In genomic region chr14:55760156-55760555, GRCm38 (mm10) we compare ENCODE assay signal across 8 mouse cellular contexts. TPM values are rescaled to one million over a fixed set of nuclear protein-coding genes. Genes with fewer than 3 reads are reported as not detected.
DNase-seq lines count a peak whose midpoint lies in the region; ATAC-seq lines count a peak whose summit lies in the region.
"Not testable (repeated sequence)": the region's sequence is repeated elsewhere in the genome, so short reads cannot be mapped to it uniquely, and the experiment has no call there.

No protein-coding gene starts in this region.

- H3K9me3 ChIP-seq in embryonic facial prominence, embryonic 10.5 days; midbrain, embryonic 12.5 days: not testable (repeated sequence)

- peaks cover 50% of the 10 kb centered on the region for H3K27me3 ChIP-seq in embryonic facial prominence, embryonic 10.5 days (replicated peaks; ENCODE audit: low read depth, poor library complexity, severe bottlenecking)
- H3K27me3 ChIP-seq in midbrain, embryonic 12.5 days = peaks cover 48% of the 10 kb centered on the region

- H3K27ac ChIP-seq in embryonic facial prominence, embryonic 10.5 days (replicated peaks); midbrain, embryonic 12.5 days (replicated peaks): not testable (repeated sequence)

- H3K4me1 ChIP-seq in embryonic facial prominence, embryonic 10.5 days = peaks cover 23% of the 10 kb centered on the region
- peaks cover 14% of the 10 kb centered on the region for H3K4me1 ChIP-seq in midbrain, embryonic 12.5 days

- peak; percentile 64 for DNase-seq in adrenal gland, adult 8-10 months
- peak; percentile 85 for DNase-seq in embryonic facial prominence, embryonic 10.5 days (ENCODE audit: low spot score)
- peak; percentile 82 to 93 for DNase-seq in heart, adult 18-20 months
- peak; percentile 89 for DNase-seq in kidney, adult 11 months
- DNase-seq in left cerebral cortex, postnatal 36 days (ENCODE audit: low spot score in 2 of 2) = peak; percentile 76 to 82
- DNase-seq in right cerebral cortex, postnatal 4 days = peak; percentile 88
- DNase-seq in urinary bladder, postnatal 4 days (ENCODE audit: low spot score in 2 of 2) = peak; percentile 75 to 88

- peak; percentile 28 for ATAC-seq in midbrain, embryonic 12.5 days (ENCODE audit: low FRiP score, low read depth)

- H3K4me3 ChIP-seq in embryonic facial prominence, embryonic 10.5 days = peak overlapping the region; percentile 39
- H3K4me3 ChIP-seq in midbrain, embryonic 12.5 days = not testable (repeated sequence)

- peaks cover 17% of the 10 kb centered on the region for H3K36me3 ChIP-seq in embryonic facial prominence, embryonic 10.5 days (replicated peaks)
- H3K36me3 ChIP-seq in midbrain, embryonic 12.5 days = peaks cover 11% of the 10 kb centered on the region

- intact Hi-C loops in left cerebral cortex, postnatal 36 days (cut with DNase I) = not testable (repeated sequence)

- peak overlapping the region; percentile 34 for H3K4me2 ChIP-seq in midbrain, embryonic 12.5 days (replicated peaks)

- WGBS in embryonic facial prominence, embryonic 10.5 days = 2% methylated on average over 6 of the region's 6 CpGs
- 0% methylated on average over 6 of the region's 6 CpGs for WGBS in midbrain, embryonic 12.5 days

- H3K9ac ChIP-seq in midbrain, embryonic 12.5 days (replicated peaks) = not testable (repeated sequence)

RNA-seq across cellular contexts. Expression of gene Ltb4r2, which starts 1.1 kb away (rescaled TPM):
- under 1 TPM in 1 of 4 experiments, not detected in 3; 0.17 TPM for total RNA-seq in adrenal gland, adult 8-10 months (2022)
- polyA plus RNA-seq in embryonic facial prominence, embryonic 10.5 days (2016; fragmentation: Nextera tagmentation; extraction: Ambion mirVana) = 0.13 and 0.39 TPM in 2 replicates
- under 1 TPM; 0.21 to 0.25 TPM for total RNA-seq in heart, adult 18-20 months (2021)
- total RNA-seq in left cerebral cortex, postnatal 36 days (2021) = under 1 TPM; 0.20 to 0.67 TPM
- 0.24 and 0.41 TPM in 2 replicates for polyA plus RNA-seq in midbrain, embryonic 12.5 days (2016; fragmentation: Nextera tagmentation; extraction: Ambion mirVana)

RNA-seq across cellular contexts. Expression of gene Cideb, which starts 1.9 kb away (rescaled TPM):
- under 1 TPM in 2 of 4 experiments, not detected in 2; 0.31 to 0.49 TPM for total RNA-seq in adrenal gland, adult 8-10 months (2022)
- 0.16 TPM in 1 of 2 replicates, not detected in the other for polyA plus RNA-seq in embryonic facial prominence, embryonic 10.5 days (2016; fragmentation: Nextera tagmentation; extraction: Ambion mirVana)
- 1 to 10 TPM; 2.0 TPM for total RNA-seq in heart, adult 18-20 months (2021)
- 1 to 10 TPM; 2.5 to 3.0 TPM for total RNA-seq in left cerebral cortex, postnatal 36 days (2021)
- polyA plus RNA-seq in midbrain, embryonic 12.5 days (2016; fragmentation: Nextera tagmentation; extraction: Ambion mirVana) = not detected in 2 replicates

RNA-seq across cellular contexts. Expression of gene Ltb4r1, which starts 5.6 kb away (rescaled TPM):
- under 1 TPM; 0.31 to 0.75 (median 0.43) TPM for total RNA-seq in adrenal gland, adult 8-10 months (2022)
- 0.10 and 0.35 TPM in 2 replicates for polyA plus RNA-seq in embryonic facial prominence, embryonic 10.5 days (2016; fragmentation: Nextera tagmentation; extraction: Ambion mirVana)
- under 1 TPM; 0.25 to 0.41 TPM for total RNA-seq in heart, adult 18-20 months (2021)
- under 1 TPM; 0.29 to 0.59 TPM for total RNA-seq in left cerebral cortex, postnatal 36 days (2021)
- polyA plus RNA-seq in midbrain, embryonic 12.5 days (2016; fragmentation: Nextera tagmentation; extraction: Ambion mirVana) = 0.13 TPM in 1 of 2 replicates, not detected in the other

RNA-seq across cellular contexts. Expression of gene Nop9, which starts 14.7 kb away (rescaled TPM):
- total RNA-seq in adrenal gland, adult 8-10 months (2022) = 10 to 100 TPM; 17.7 to 20.5 (median 19.1) TPM
- polyA plus RNA-seq in embryonic facial prominence, embryonic 10.5 days (2016; fragmentation: Nextera tagmentation; extraction: Ambion mirVana) = 59.1 and 64.5 TPM in 2 replicates
- 10 to 100 TPM in 1 of 2 experiments, 1 to 10 TPM in 1; 7.7 to 11.9 TPM for total RNA-seq in heart, adult 18-20 months (2021)
- total RNA-seq in left cerebral cortex, postnatal 36 days (2021) = 10 to 100 TPM; 10.5 to 12.5 TPM
- 44.1 and 45.9 TPM in 2 replicates for polyA plus RNA-seq in midbrain, embryonic 12.5 days (2016; fragmentation: Nextera tagmentation; extraction: Ambion mirVana)

RNA-seq across cellular contexts. Expression of gene Dhrs1, which starts 14.7 kb away (rescaled TPM):
- 10 to 100 TPM; 67.5 to 76.9 (median 71.0) TPM for total RNA-seq in adrenal gland, adult 8-10 months (2022)
- 57.4 and 69.6 TPM in 2 replicates for polyA plus RNA-seq in embryonic facial prominence, embryonic 10.5 days (2016; fragmentation: Nextera tagmentation; extraction: Ambion mirVana)
- total RNA-seq in heart, adult 18-20 months (2021) = 10 to 100 TPM; 39.8 to 42.6 TPM
- 10 to 100 TPM; 78.5 to 83.9 TPM for total RNA-seq in left cerebral cortex, postnatal 36 days (2021)
- 64.8 and 65.9 TPM in 2 replicates for polyA plus RNA-seq in midbrain, embryonic 12.5 days (2016; fragmentation: Nextera tagmentation; extraction: Ambion mirVana)
